Mouse (Mus musculus) heart, adult 2 months (tissue): ENCODE results near the gene Dnah1.

Source experiments
- CTCF ChIP-seq: fragments of 200-600 bp; IDR thresholded peaks from 2 replicates; pipeline ENCODE4 v1.8.1; 2022; ENCODE audit warnings: antibody characterized with exemption, mild to moderate bottlenecking, moderate library complexity
- EP300 ChIP-seq: fragments of 200-500 bp; IDR thresholded peaks from 2 replicates; pipeline ENCODE4 v1.6.1; 2011; ENCODE audit warnings: low read depth, low read length, control low read depth; ENCODE audit not compliant: insufficient read depth
- POLR2A ChIP-seq: fragments of 200-500 bp; IDR thresholded peaks from 2 replicates; pipeline ENCODE4 v1.6.1; 2011; ENCODE audit warnings: mild to moderate bottlenecking, low read depth, low read length, control low read depth; ENCODE audit not compliant: insufficient read depth

DNA sequence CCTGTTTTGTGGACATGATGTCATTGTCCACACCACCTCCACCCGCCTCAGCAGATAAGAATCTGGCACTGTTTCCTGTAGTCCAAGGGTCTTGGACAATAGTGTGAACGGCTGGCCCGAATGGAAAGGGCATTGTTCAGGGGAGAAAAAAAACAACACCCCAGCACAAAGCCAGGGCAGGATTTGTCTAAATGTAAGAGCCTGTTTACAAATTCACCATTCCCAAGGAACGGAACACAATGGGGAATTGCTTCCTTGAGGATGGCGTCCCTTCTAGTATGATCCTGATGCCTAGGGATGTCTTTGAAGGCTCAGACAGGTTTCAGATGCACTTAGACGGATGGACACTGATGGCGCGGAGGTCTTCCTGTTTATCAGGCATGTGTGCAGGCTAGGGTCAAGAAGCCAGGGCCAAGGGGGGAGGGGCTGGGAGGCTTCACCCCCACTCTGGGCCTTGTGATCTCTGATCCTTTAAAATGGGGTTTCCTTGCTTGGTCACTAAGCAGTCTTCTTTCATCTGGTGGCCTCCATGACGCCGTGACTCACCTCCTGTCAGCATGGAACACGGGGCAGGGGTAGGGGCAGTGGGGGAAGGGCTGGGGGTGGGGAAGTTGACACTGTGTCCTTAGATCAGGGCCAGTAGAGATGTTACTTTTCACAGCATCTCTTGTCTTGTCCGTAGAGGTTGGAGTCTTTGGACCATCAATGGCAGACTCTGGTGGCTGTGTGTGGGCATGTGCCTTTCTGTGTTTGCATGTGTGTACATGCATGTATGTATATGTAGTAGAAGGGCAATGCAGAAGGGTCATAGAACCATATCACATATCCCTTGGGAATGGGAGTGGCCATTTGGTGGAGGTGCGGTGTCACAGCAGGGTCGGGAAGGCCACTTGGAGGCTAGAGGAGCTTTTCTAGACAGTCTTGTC, 90.4 kb downstream of the Dnah1 start:
- TF ChIP-seq CTCF (no peak), POLR2A (0 out of 2 replicates have a peak, but pooled peaks have one; percentile 39), EP300 (peak; percentile 90; the same call in 1 of the 2 replicates)
